Mouse (Mus musculus) adrenal gland, adult 18-20 months (tissue): ENCODE measurements around the gene Pax2. TPM values are rescaled to one million over a fixed set of nuclear protein-coding genes. Genes with fewer than 3 reads are reported as not detected.
A peak's percentile ranks its signal among the peaks of the same experiment; 100 is the strongest.

Experiments used
- DNase-seq, 2 experiments: peaks; one replicate each; pipeline ENCODE4 v3.0.0; 2021 to 2022; ENCODE audit warnings: low spot score in 2 of 2
- long read RNA-seq, 2 experiments: library from polyadenylated mRNA; stranded (forward); transcript quantifications; one replicate each; pipeline ENCODE4 v2.0.0; 2021
- total RNA-seq, 2 experiments: library from RNA; stranded (reverse); gene quantifications; 1 replicate in 1 of 2; 2 replicates in 1 of 2; pipeline ENCODE4 v1.2.3; 2021

The Pax2 gene
- not detected for total RNA-seq
- long read RNA-seq, experiment 1, result 0 reads
- long read RNA-seq, experiment 2, result 0 reads

DNA sequence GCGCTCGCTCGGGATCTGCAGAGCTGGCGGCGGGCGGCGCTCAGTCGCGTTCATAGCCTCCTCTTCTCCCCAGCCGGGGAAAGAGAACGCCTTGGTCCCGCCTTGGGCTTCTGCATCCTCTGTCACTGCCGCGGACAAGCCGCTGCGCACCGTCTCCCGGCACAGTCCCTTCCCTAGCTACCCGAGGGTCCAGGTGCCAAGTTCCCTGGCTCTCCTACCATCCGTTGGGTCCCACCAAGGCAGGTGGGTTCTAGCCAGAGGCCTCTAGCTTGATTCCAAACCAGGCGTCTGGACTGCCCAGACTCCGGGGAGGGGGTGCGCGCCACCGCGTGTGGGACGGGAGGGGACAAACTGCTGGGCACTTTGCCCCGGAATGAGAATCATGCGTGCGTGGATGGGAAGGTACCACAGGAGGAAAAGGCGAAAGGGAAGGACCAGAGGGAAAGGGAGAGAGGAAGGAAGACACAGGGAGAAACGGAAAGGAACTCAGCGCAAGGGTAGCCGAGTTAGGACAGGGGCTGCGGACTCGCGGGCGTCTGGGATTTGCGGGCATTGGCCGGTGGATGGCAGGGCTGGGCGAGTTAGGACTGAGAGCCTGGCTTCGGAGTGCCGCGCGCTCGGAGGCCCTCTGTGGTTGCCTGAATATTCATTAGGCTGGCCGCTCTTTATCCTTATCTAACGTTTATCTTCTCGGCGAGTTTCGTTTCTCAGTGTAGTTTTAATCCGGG lies at the start of gene Pax2:
TSS of gene Pax2 (plus strand) at position 353 of the 728 bp plus-strand sequence.
- DNase-seq, result no peak

DNA sequence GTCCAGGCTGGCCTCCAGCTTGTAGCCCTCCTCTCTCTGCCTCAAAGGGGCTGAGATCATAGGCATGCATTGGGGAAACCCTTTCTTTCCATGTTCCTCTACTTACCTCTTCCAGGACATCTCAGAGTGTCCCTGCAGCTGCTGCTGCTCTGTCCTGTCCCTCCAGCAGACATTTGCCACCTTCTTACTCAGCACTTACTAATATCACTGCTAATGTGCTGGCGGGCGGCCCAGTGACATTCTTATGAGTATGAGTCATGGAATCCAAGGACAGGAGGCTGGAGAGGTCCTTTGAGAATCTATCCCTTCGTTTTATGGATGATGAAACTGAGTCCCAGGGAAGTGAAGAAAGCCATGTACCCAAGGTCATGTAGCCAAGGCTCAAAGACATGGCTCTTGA lies 47.0 kb upstream of the Pax2 start:
- peak; percentile 69 for DNase-seq

DNA sequence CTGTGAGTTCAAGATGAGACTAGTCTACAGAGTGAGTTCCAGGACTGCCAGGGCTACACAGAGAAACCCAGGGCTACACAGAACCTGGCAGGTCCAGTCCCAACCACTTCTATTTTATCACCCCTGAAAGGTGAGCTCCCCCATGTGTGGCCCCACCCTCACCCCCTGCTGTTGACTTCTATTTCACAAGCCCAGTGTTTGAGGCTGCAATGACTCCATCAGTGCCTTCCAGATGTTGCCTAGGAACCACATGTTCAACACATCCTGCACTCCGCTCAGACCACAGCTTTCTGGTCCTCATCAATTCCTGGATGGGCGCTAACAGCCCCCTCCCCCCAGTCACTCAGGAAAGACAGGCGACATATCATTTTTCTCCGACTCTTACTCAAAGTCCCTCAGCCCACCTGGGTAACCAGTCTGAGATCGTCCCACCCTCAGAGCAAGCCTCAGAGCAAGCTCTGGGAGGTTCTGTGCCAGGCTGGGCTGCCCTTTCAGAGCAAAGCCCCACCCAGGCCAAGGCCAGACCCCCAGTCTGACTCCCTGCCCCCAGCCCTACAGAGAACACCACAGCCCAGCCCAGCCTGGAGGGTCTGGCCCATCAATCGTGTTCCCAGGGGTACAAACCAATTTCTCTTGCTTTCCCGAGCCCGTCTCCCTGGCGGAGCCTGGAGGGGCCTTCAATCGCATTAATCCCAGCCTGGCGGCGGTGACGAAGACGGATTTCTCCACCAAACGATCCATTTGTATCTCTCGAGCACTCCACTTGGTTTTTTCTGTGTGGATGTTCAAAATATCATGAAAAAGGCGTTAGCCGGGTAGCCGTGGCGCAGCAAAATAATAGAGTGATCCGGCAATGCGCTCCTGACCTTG lies 38.9 kb upstream of the Pax2 start:
- DNase-seq, result no peak

DNA sequence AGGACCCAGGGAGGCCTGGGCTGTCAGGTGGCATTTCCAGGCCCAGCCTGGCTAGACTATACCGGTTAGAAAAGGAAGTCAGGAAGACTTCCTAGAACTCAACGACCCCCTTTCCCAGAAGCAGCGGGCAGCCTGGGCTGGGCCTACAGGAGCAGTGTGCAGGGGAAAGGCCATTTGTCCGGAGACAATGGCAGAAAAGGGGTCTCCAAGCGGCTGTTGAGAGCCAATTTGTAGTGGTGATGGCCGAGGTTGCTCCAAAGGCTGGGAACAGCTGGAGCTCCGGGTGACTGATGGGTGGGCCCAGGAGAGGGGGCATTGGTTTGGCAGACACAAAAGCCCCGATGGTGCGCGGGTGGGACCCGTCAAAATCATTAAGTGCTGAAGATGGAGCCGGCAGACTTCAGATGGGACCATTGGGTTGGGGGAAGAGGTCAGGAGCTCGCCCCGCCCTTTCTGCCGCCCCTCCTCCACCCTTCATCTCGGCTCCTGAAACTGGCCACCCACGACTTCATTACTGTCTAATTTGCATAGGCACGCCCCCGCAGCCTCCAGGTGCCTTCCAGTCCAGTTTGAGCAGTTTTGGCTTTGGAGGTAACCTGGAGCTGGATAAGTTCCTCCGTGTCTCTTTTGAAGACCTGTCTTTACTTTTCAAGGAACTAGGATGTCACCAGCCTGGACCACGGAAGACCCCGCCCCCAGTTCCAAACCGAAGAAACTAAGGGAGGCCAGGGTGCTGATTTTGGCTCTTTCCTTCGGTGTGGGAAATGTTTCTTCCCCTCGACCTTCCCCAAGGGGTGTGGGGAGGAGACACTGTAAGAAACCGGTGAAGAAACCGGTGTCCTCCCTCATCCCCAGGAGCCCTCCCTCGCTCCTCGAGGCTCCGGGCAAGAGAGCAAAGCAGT lies 36.3 kb upstream of the Pax2 start:
- DNase-seq, result no peak

DNA sequence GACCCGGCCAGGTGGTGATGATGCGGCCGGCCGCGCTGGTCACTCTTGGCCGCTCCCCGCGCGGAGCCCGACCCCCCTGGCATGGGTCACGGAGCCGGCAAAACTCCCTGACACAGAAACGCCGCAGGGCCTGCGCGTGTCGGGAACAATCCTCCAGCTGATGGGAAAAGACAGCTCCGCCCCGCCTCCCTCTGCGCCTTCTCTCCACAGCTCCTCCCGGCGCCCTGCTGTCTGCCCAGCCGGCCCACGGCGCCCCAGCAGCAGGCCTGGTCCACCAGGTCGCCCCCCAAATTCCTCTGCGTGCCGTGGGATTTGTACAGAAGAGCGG lies 35.7 kb upstream of the Pax2 start:
- DNase-seq, result peak in 1 of 2 experiments; percentile 28

DNA sequence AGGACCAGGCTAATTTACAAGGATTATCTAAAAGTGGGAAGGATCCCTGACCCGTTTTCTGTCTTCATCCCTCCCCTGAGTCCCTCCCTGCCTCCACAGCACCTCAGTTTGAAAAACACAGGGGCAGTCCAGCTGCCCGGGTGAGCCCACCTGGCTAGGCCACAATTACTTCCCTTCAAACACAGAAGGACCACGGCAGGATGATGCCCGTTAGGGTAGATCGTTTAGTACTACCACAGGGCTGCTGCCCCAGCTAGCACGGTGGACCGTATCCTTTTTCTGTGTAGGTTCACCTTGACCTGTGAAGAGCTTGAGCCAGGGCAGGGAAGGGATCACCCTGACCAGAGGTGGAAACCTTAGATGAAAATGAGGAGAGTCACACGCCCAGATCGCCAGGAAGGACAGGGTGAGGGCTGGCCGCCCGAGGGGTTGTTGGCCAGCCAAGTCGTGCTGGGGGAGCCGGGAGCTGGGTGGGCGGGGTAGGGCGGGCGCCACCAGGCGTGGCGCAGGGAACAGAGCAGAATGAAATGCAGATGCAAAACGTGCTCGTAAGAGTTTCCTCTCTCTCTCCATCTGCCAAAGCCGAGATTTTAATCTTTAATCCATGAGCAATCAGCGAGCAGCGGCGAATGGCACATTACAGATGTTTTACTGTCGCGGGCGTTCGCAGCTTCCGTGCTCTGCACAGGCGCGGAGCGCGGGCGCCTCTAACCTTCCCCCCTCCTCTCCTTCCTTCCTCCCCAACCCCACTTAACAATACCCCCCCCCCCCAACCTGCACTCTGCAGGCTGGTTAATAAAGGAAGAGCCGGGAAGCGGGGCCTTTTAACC lies 32.0 kb upstream of the Pax2 start:
- DNase-seq, result no peak

DNA sequence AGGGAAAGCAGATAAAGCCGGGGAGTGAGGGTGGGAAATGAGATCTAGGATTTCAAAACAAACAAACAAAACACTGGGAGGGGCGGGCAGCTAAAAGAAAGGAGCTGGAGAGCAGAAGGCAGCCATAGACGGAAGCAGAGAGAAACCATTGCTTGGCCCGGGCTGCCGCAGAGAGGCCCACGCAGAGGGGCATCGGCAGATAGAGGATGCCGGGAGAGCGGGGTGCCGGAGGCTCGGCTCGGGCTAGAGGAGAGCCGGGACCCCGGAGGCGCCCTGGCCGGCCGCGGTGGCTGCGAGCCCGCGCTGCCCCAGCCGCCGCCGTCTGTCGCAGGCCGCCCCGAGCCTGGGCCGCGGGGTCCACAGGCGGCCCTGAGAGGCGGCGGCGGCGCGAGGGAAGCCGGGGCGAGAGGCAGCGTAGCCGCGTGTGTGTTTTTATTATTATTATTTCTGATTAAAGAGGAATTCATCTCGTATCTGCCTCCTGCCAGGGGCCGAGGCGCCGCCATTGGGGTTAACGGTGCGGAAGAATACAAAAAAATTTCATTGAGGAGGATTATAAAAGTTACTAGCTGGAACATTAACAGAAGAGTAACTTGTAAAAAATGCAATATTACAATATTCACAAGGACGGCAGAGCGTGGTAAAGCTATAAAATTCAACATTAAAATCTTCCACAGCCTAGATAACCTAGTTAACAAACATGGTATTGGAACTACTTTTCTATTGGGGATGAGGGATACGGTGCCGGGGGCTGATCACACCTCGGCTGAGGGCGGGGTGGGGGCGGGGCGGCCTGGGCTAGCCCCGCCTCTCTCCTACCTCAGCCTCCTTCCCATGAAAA lies 29.7 kb upstream of the Pax2 start:
- peak; percentile 27 to 33 for DNase-seq

DNA sequence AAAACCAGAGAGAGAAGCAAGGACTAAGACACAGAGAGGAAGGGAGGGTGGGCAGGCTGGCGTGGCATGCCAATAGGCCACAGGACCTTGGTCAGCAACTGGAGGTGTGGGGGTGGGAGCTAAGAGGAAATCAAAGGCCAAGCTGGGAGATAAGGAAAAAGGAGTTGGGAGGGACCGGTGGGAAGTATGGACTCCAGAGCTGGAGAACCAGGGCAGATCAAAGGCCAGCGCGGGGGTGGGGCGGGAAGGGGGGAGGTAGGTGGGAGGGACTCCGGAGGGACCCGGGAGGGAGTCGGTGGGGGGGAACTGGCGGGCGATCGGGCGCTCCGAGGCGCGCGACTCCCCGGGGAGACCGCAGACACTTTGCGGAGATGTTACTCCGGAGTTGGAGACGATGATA lies 21.7 kb upstream of the Pax2 start:
- no peak for DNase-seq

DNA sequence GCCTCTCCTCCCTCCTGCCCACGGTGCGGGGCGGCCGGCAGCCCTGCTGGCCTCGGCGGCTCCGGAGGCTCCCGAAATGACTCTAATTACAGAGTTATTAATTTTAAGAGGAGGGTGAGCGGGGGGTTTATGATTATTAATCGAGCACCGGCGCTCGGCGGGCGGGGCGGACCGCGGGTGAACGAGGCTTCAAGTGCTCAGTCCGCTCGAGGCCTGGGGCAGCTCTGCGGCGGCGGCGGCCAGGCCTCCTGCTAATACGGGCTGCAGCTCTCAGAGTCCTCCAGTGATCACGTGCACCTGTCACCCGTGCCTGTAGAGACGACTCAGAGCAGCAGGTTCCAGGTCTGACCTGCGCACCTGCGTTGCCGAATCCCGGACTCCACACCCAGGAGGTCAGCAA lies 21.2 kb upstream of the Pax2 start:
- no peak for DNase-seq

DNA sequence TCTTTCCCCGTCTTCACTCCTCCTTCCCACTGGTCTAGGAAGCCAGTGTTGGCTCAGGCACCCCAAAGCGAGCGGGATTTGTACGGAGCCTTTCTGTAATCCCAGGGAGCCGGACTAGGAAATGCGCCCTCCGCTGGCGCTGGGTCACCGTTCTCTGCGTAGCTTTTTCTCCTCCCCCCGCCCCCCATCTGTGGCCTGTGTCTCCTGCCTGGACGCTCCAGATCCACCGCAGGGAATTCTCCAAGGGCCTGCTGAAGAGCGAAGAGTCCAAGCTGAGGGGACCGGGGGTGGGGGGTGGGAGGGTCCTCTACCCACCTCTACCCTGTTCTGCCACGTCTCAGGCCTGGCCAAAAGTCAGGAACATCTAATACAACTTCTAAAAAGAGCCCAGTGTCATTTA lies 15.5 kb upstream of the Pax2 start:
- no peak for DNase-seq

DNA sequence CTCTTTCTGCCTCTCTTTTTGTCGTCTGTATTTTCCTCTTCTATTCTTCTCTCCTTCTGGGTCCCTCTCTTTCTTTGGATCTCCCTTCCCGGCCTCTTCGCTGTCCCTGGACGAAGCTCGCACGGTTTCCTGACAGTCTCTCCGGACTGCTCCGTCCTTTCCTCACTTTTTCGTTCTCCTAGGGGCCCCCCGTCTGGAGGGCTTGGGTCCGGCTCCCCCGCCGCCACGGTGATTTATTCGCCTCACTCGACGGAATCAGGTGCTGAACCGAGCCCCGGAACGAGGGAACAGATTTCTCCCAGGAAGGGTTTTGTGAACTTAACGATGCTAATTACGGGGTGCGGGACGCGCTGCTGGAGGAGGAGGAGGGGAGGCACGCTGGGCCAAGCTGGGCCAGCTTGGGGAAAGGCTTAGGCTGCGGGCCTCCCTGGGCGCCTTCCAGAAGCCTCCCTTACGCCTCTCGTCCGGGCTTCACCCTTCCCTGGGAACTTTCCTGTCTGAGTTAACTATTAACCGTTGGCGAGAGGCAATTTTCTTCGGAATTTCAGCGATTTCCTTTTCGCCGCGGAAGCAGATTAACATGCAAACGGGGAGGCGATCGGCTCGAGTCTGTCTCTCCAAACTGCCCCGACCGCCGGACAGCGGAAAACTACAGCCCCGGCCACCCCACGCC lies 14.6 kb upstream of the Pax2 start:
- DNase-seq, result no peak

DNA sequence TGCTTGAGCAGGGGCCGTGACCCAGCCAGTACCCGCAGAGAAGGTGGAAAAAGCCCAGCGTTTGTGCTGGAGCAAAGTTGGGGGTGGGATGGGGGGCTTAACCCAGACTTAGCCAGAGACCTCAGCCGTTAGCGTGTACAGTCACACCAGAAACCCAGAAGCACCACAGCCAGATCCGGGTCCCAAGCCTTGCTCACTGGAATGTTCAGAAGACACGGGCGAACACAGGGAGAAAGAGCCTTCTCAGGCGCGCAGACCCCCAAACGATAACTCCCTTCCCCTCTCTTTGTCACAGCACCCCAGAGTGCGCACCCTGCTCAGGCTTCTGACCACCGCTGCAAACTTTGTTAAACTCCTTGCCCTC lies 14.1 kb upstream of the Pax2 start:
- no peak for DNase-seq

DNA sequence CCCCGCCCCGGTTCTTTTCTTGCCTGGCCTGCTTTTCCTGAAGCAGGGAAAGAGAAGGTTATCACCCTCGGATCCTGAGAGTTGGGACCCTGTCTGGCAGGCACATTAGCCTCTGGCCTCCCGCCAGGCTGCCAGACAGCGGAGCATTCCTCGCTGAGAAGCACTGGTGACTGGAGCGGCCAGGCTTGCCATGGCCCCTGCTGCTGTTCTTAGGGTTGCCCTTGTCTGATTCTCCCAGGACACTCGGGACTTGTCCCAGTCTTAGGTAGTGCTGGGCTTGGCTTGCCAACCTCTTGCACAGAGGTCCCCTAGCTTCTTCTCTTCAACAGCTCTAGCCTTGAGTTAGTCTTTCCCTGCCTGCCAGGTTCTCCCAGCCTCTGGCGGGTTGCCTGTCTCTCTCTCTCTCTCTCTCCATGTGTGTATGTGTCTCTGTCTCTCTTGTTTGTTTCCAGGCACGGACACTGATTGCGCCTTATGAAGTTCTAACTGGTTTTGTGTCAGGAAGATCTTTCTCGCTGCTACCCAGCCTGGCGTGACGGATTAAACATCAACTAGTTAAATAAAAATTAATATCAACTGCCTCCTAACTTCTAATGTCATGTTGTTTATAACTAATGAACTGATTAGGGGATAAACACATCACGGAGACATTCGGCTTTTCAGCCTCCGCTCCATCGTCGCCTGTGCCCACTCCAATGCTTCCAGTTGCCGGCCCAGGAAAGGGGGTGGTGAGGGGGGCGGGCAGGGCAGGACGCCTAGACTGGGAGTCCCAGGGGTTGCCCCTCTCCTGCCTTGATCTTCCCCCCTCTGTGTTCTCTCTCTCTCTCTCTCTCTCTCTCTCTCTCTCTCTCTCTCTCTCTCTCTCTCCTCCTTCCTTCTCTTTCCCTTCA lies 13.5 kb upstream of the Pax2 start:
- DNase-seq, result no peak

DNA sequence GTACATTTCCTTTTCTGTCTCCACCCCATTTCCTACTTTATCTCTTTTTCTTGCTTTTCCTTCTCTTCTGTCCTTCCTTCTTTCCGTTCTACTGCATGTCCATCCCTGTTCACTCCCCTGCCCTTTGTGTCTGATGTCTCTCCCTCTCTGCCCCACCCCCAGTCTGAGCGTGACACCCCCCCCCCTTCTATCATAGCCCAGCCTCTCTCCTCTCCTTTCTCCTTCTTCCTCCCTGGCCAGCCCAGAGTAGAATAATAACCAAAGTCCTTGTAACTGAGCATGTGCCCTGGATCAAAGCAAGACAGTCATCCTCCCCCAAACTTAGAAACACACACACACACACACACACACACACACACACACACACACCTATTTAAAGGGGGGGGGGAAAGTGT lies 12.8 kb upstream of the Pax2 start:
- no peak for DNase-seq

DNA sequence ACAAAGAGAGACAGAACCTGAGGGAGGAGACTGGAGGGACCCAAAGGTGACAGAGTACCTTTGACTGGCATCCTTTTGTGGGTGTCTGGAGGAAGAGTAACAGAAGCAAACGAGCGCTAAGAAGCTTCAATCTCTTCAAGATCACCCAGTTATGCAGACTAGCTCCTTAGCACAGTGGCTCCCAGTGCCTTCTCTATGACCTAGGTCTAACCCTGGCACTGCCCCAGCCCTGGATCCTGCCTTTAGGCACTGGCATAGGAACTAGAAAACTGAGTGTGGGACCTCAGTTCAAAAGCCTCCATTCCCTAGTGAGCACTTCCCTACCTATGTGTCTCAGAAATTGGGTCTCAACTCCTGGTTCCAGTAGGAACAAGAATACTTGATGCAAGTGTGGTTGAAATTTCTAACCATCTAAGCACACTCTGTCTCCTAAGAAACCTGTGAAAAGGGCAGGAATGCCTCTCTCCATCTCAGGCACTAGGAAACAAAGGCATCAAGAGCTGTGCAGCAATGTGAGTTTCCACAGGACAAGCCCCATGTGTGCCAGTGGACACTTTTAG lies 11.8 kb upstream of the Pax2 start:
- DNase-seq, result no peak

DNA sequence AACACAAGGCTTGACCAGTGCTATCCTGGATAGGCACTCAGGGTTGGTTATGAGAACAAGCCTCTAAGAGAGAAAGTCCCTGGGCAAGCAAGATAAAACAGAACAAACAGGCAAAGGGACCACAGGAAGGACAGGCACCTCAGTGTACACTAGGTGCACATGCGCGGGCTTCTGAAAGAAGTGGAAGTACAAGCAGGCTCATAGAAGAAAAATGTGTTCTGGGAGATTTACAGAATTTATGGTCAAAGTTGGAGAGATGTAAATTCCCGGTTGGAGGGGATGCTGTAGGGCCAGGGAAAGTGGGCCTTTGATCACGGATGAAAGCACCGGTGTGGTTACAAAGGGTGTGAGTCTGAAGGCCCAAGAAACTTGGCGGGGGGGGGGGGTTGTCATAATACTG lies 10.1 kb upstream of the Pax2 start:
- no peak for DNase-seq

DNA sequence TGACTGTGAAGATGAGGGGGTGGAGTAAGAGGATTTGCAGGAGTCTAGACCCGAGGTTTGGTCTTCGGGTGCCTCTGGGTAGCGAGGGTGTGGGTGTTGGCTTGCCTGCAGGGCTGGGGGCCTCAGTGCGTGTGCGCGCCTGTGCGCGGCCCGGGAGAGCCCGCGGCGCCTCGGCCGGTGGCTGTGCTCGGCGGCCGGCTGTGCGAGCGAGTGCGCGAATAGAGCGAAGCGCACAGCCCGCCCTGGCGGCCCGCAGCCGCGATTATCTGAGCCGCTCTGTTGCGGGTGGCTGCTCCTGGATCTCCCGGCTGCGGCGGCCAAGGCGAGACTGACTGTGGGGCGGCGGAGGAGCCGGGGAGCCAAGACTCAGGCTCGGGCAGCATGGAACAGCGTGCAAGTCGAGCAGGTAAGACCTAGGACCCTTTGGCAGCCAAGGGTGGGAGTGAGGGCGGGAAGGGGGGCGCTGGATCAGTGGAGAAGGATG lies 9.3 kb upstream of the Pax2 start:
- no peak for DNase-seq

DNA sequence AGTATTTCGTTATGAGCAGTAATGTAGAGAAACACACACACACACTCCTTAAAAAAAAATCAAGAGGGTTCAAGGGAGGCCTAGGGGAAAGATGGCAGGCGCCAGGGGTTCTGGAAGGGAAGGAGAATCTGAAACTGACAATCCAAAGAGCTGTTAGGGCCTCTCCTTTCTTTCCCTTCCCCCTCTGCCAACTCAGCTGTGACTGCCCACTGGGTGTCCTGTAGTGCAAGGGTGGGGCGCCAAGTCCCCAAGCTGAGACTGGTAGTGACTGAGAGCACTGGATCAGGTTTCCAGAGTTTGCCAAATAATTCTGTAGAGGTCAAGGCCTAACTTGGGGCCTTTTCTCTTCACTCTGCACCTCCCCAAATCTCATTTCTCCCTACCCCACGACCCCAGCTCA lies 8.4 kb upstream of the Pax2 start:
- no peak for DNase-seq
